Mouse (Mus musculus): ENCODE measurements around the gene Cwc15.

- TF ChIP-seq CTCF (IDR thresholded peaks at IDR 0.05; ENCODE audit: borderline replicate concordance, insufficient read depth, low read depth, low read length): no peak
- TF ChIP-seq POLR2A (IDR thresholded peaks at IDR 0.05; ENCODE audit: borderline replicate concordance, insufficient read depth, low read length): no peak
Observed at GRCm38 (mm10) chr9:14534833-14535456, 34.5 kb downstream of the Cwc15 start.

Data from cerebellum, adult 2 months (tissue).